Mouse (Mus musculus): ENCODE results near the gene Errfi1. TPM values are rescaled to one million over a fixed set of nuclear protein-coding genes. Genes with fewer than 3 reads are reported as not detected.
"Not testable (repeated sequence)": the region's sequence is repeated elsewhere in the genome, so short reads cannot be mapped to it uniquely, and the experiment has no call there.

Errfi1 gene
- total and polyA plus RNA-seq, 3 experiments = 2.1 to 2.7 TPM; not detected in 1

- not testable (repeated sequence) for H3K9ac ChIP-seq (ENCODE audit: control insufficient read depth, low read depth, low read length, poor library complexity, severe bottlenecking)
These were observed 54.8 kb downstream of the Errfi1 start for GRCm38 (mm10) chr4:150908512-150908911.

GRCm38 (mm10) chr4:150909451-150910156 lies 55.9 kb downstream of the Errfi1 start:
- Histone ChIP-seq H3K9me3 (replicated peaks; ENCODE audit: insufficient read depth, low read length) (no peaks in the 10 kb centered on the region), H3K4me3 (ENCODE audit: control insufficient read depth in 1 of 2, insufficient read depth in 1 of 2, low read depth in 2 of 2, low read length in 2 of 2) (peak overlapping the region; percentile 72 to 87), H3K36me3 (ENCODE audit: control insufficient read depth in 1 of 2, insufficient read depth in 2 of 2, low read length in 2 of 2) (peaks cover 6 to 20% of the 10 kb centered on the region in 2 experiments; a peak in 3 of 4 replicates), H3K79me2 (ENCODE audit: control insufficient read depth, insufficient read depth, low read length, poor library complexity) (peaks cover 18% of the 10 kb centered on the region), H3K27me3 (ENCODE audit: control insufficient read depth in 1 of 2, insufficient read depth in 2 of 2, low read length in 2 of 2) (no peaks in the 10 kb centered on the region), H3K9ac (ENCODE audit: control insufficient read depth, low read depth, low read length, poor library complexity, severe bottlenecking) (peak overlapping the region; percentile 81), H3K27ac (ENCODE audit: control insufficient read depth, low read depth, low read length) (peak overlapping the region; percentile 90), H3K4me1 (ENCODE audit: control insufficient read depth in 1 of 2, insufficient read depth in 2 of 2, low read length in 2 of 2) (peaks cover 6 to 22% of the 10 kb centered on the region in 2 experiments)
- peak; percentile 99 for DNase-seq (ENCODE audit: low read depth, low spot score)
- TF ChIP-seq TAL1 (IDR thresholded peaks at IDR 0.05; ENCODE audit: low read length) (no peak), CHD2 (IDR thresholded peaks at IDR 0.05; ENCODE audit: low read length) (peak; percentile 20; the same call in 1 of the 2 replicates), NELFE (IDR thresholded peaks at IDR 0.05; ENCODE audit: low read depth, low read length) (peak; percentile 95), USF1 (IDR thresholded peaks at IDR 0.05; ENCODE audit: low read depth, low read length) (peak; percentile 5; the same call in 1 of the 2 replicates), NRF1 (IDR thresholded peaks at IDR 0.05; ENCODE audit: insufficient read depth, low read depth, low read length, poor library complexity, severe bottlenecking) (peak; percentile 98; the same call in 1 of the 2 replicates), TBP (IDR thresholded peaks at IDR 0.05; ENCODE audit: low read depth, low read length) (peak; percentile 53), ELF1 (IDR thresholded peaks at IDR 0.05; ENCODE audit: low read depth, low read length) (peak; percentile 90), BHLHE40 (IDR thresholded peaks at IDR 0.05; ENCODE audit: borderline replicate concordance, low read depth, low read length) (no peak), KAT2A (conservative IDR thresholded peaks at IDR 0.05; ENCODE audit: low read depth, low read length) (peak; percentile 62; the same call in 1 of the 2 replicates), ZNF384 (IDR thresholded peaks at IDR 0.05; ENCODE audit: low read depth, low read length) (no peak), ETS1 (IDR thresholded peaks at IDR 0.05; ENCODE audit: low read depth, low read length) (peak; percentile 35; the same call in 1 of the 2 replicates), MAZ (IDR thresholded peaks at IDR 0.05; ENCODE audit: low read depth, low read length) (peak; percentile 97), MYC (IDR thresholded peaks at IDR 0.05; ENCODE audit: low read depth, low read length) (peak; percentile 86), MAFK (IDR thresholded peaks at IDR 0.05; ENCODE audit: borderline replicate concordance, low read depth, low read length) (no peak), SIN3A (IDR thresholded peaks at IDR 0.05; ENCODE audit: low read length) (peak; percentile 85), POLR2A (IDR thresholded peaks at IDR 0.05; ENCODE audit: control insufficient read depth in 1 of 2, insufficient read depth in 1 of 2, low read depth in 1 of 2, low read length in 2 of 2, poor library complexity in 1 of 2) (peak; percentile 78 to 88), EP300 (IDR thresholded peaks at IDR 0.05; ENCODE audit: low read depth in 1 of 2, low read length in 2 of 2) (peak in 1 of 2 experiments; percentile 22; a peak in 1 of 4 replicates), HCFC1 (IDR thresholded peaks at IDR 0.05; ENCODE audit: low read depth, low read length) (peak; percentile 93), POLR2AphosphoS5 (IDR thresholded peaks at IDR 0.05; ENCODE audit: borderline replicate concordance, low read depth, low read length) (no peak), POLR2AphosphoS2 (IDR thresholded peaks at IDR 0.05; ENCODE audit: low read length) (peak; percentile 80), MXI1 (IDR thresholded peaks at IDR 0.05; ENCODE audit: low read depth, low read length) (peak; percentile 92), TCF12 (IDR thresholded peaks at IDR 0.05; ENCODE audit: low read depth, low read length) (peak; percentile 51), MAX (IDR thresholded peaks at IDR 0.05; ENCODE audit: low read length) (peak; percentile 90), ZMIZ1 (IDR thresholded peaks at IDR 0.05; ENCODE audit: low read depth, low read length) (peak; percentile 88; the same call in 1 of the 2 replicates), GABPA (IDR thresholded peaks at IDR 0.05; ENCODE audit: low read depth, low read length) (no peak)

More at GRCm38 (mm10) chr4:150908512-150908911, 54.8 kb downstream of the Errfi1 start:
- H3K4me1 ChIP-seq (ENCODE audit: control insufficient read depth in 1 of 2, insufficient read depth in 2 of 2, low read length in 2 of 2) = peaks cover 5 to 20% of the 10 kb centered on the region in 2 experiments
- peak; percentile 81 for DNase-seq (ENCODE audit: low read depth, low spot score)
- H3K9me3 ChIP-seq (replicated peaks; ENCODE audit: insufficient read depth, low read length); H3K27me3 ChIP-seq (ENCODE audit: control insufficient read depth in 1 of 2, insufficient read depth in 2 of 2, low read length in 2 of 2); H3K27ac ChIP-seq (ENCODE audit: control insufficient read depth, low read depth, low read length): not testable (repeated sequence)
- H3K79me2 ChIP-seq (ENCODE audit: control insufficient read depth, insufficient read depth, low read length, poor library complexity) = peaks cover 18% of the 10 kb centered on the region
- peak overlapping the region; percentile 72 to 87 for H3K4me3 ChIP-seq (ENCODE audit: control insufficient read depth in 1 of 2, insufficient read depth in 1 of 2, low read depth in 2 of 2, low read length in 2 of 2)
- H3K36me3 ChIP-seq (ENCODE audit: control insufficient read depth in 1 of 2, insufficient read depth in 2 of 2, low read length in 2 of 2) = peaks cover 6 to 19% of the 10 kb centered on the region in 2 experiments; a peak in 3 of 4 replicates
- peak; percentile 63 to 67 (median 66) for TF ChIP-seq CTCF (IDR thresholded peaks at IDR 0.05 in 2 of 3, conservative IDR thresholded peaks at IDR 0.05 in 1 of 3; ENCODE audit: control insufficient read depth in 1 of 3, insufficient read depth in 1 of 3, low read depth in 2 of 3, low read length in 3 of 3, poor library complexity in 1 of 3, severe bottlenecking in 1 of 3)
- TF ChIP-seq MAFK (IDR thresholded peaks at IDR 0.05; ENCODE audit: borderline replicate concordance, low read depth, low read length) = peak; percentile 93
